Mouse (Mus musculus): ENCODE measurements around the gene 4931428L18Rik. TPM values are rescaled to one million over a fixed set of nuclear protein-coding genes. Genes with fewer than 3 reads are reported as not detected.

Gene 4931428L18Rik
- polyA plus RNA-seq, 1 experiment from 2014 or later, result not detected

DNA sequence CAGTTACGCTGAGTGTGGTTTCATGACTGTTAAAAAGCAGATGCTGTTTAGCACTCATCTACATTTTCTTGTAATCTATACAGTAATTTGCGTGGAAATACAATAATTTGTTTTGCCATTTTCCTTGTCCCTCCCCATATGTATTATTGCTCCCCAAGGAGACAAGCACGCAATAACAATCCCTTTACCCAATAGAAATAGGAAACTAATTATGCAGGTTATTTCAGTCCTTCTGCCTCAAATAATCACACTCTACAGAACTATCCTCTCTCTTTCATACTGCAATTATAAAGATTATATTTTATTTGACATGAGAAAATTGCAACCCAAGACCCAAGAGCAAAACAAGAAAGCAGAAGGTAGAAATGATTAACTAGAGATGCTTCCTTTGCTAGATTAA, 25.5 kb downstream of the 4931428L18Rik start:
- no peak overlapping the region for H3K4me3 ChIP-seq (ENCODE audit: low read depth, low read length)
- no peak overlapping the region for H3K9ac ChIP-seq (ENCODE audit: low read depth, low read length)
- no peak overlapping the region for H3K4me2 ChIP-seq (ENCODE audit: low read length)
- H3K27me3 ChIP-seq (ENCODE audit: control insufficient read depth, insufficient read depth, low read depth, low read length), result no peaks in the 10 kb centered on the region
- WGBS, result 89% methylated on average over 3 of the region's 3 CpGs
- no peaks in the 10 kb centered on the region for H3K4me1 ChIP-seq (ENCODE audit: control insufficient read depth, insufficient read depth, low read length)
- H3K27ac ChIP-seq (ENCODE audit: low read length), result no peak overlapping the region
- no peaks in the 10 kb centered on the region for H3K9me3 ChIP-seq (replicated peaks; ENCODE audit: control insufficient read depth, low read length, poor library complexity, severe bottlenecking)
- no peaks in the 10 kb centered on the region for H3K36me3 ChIP-seq (ENCODE audit: control insufficient read depth, insufficient read depth, low read length)
- ATAC-seq, result no peak

DNA sequence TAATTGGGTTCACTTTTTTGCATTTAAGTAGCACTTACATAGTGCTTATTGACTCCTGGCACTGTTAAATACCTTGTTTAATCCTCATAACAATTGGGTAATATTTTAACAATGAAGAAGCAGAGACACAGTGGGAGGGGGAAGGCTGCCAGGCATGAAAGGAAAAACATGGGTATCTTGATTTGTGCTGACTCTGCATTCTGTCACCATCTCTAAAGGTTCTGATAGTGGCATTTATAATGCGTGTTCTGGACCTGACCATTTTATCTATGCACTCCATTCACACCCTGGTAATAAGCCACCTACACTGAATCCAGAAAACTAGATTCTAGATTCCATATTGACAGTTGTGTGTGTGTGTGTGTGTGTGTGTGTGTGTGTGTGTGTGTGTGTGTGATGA, 26.9 kb downstream of the 4931428L18Rik start:
- Histone ChIP-seq H3K27ac (ENCODE audit: low read length) (no peak overlapping the region), H3K9me3 (replicated peaks; ENCODE audit: control insufficient read depth, low read length, poor library complexity, severe bottlenecking) (no peaks in the 10 kb centered on the region), H3K4me2 (ENCODE audit: low read length) (no peak overlapping the region), H3K4me1 (ENCODE audit: control insufficient read depth, insufficient read depth, low read length) (no peaks in the 10 kb centered on the region), H3K36me3 (ENCODE audit: control insufficient read depth, insufficient read depth, low read length) (no peaks in the 10 kb centered on the region), H3K27me3 (ENCODE audit: control insufficient read depth, insufficient read depth, low read depth, low read length) (no peaks in the 10 kb centered on the region), H3K4me3 (ENCODE audit: low read depth, low read length) (no peak overlapping the region), H3K9ac (ENCODE audit: low read depth, low read length) (no peak overlapping the region)
- ATAC-seq, result no peak
- 82% methylated on average over 1 of the region's 1 CpGs for WGBS

- H3K4me1 ChIP-seq (ENCODE audit: control insufficient read depth, insufficient read depth, low read length), result no peaks in the 10 kb centered on the region
- no peaks in the 10 kb centered on the region for H3K9me3 ChIP-seq (replicated peaks; ENCODE audit: control insufficient read depth, low read length, poor library complexity, severe bottlenecking)
- no peak overlapping the region for H3K27ac ChIP-seq (ENCODE audit: low read length)
- ATAC-seq, result no peak
- no peak overlapping the region for H3K9ac ChIP-seq (ENCODE audit: low read depth, low read length)
- H3K4me3 ChIP-seq (ENCODE audit: low read depth, low read length), result no peak overlapping the region
- no peaks in the 10 kb centered on the region for H3K27me3 ChIP-seq (ENCODE audit: control insufficient read depth, insufficient read depth, low read depth, low read length)
- 82% methylated on average over 10 of the region's 10 CpGs for WGBS
- no peaks in the 10 kb centered on the region for H3K36me3 ChIP-seq (ENCODE audit: control insufficient read depth, insufficient read depth, low read length)
- H3K4me2 ChIP-seq (ENCODE audit: low read length), result no peak overlapping the region
These were observed 32.1 kb downstream of the 4931428L18Rik start for GRCm38 (mm10) chr1:31190237-31190866.

- Histone ChIP-seq H3K27ac (ENCODE audit: low read length) (no peak overlapping the region), H3K36me3 (ENCODE audit: control insufficient read depth, insufficient read depth, low read length) (no peaks in the 10 kb centered on the region), H3K4me2 (ENCODE audit: low read length) (no peak overlapping the region), H3K4me3 (ENCODE audit: low read depth, low read length) (no peak overlapping the region), H3K9ac (ENCODE audit: low read depth, low read length) (no peak overlapping the region), H3K9me3 (replicated peaks; ENCODE audit: control insufficient read depth, low read length, poor library complexity, severe bottlenecking) (no peaks in the 10 kb centered on the region), H3K27me3 (ENCODE audit: control insufficient read depth, insufficient read depth, low read depth, low read length) (no peaks in the 10 kb centered on the region), H3K4me1 (ENCODE audit: control insufficient read depth, insufficient read depth, low read length) (no peaks in the 10 kb centered on the region)
- no peak for ATAC-seq
- 18% methylated on average over 1 of the region's 1 CpGs for WGBS
These were observed 44.2 kb downstream of the 4931428L18Rik start for GRCm38 (mm10) chr1:31178264-31178663.

- Histone ChIP-seq H3K36me3 (ENCODE audit: control insufficient read depth, insufficient read depth, low read length) (no peaks in the 10 kb centered on the region), H3K9ac (ENCODE audit: low read depth, low read length) (no peak within 1 kb of the TSS), H3K9me3 (replicated peaks; ENCODE audit: control insufficient read depth, low read length, poor library complexity, severe bottlenecking) (no peaks in the 10 kb centered on the region), H3K27ac (ENCODE audit: low read length) (no peak within 1 kb of the TSS), H3K4me2 (ENCODE audit: low read length) (no peak within 1 kb of the TSS), H3K4me1 (ENCODE audit: control insufficient read depth, insufficient read depth, low read length) (no peaks in the 10 kb centered on the region), H3K27me3 (ENCODE audit: control insufficient read depth, insufficient read depth, low read depth, low read length) (no peaks in the 10 kb centered on the region), H3K4me3 (ENCODE audit: low read depth, low read length) (no peak within 1 kb of the TSS)
- WGBS, result 76% methylated on average over 5 of the region's 5 CpGs
- no peak for ATAC-seq
These were observed 46.4 kb downstream of the 4931428L18Rik start, which contains the start of gene Lgsn for GRCm38 (mm10) chr1:31176101-31176500. Gene Lgsn (plus strand): TSS chr1:31176401.

DNA sequence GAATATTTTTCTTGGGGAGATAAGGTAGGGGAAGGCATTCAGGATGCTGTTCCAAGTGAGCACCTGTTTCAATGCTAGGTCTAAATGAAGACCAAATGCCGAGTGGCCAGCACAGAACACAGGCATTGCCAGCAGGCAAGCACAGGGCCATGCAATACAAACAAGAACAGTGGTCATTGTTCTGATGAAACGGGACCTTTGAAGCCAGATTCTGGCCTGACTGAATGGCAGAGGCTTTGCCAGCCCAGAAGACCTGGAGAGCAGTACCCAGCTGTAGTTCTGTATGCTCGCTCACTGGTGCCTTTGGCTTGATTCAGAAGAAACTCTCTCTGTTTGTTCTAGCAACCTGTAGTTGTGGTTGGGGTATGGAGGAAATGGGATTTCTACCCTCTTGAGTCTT, 47.1 kb downstream of the 4931428L18Rik start:
- H3K4me2 ChIP-seq (ENCODE audit: low read length), result no peak overlapping the region
- no peaks in the 10 kb centered on the region for H3K4me1 ChIP-seq (ENCODE audit: control insufficient read depth, insufficient read depth, low read length)
- no peaks in the 10 kb centered on the region for H3K36me3 ChIP-seq (ENCODE audit: control insufficient read depth, insufficient read depth, low read length)
- WGBS, result 75% methylated on average over 3 of the region's 3 CpGs
- no peak for ATAC-seq
- H3K27ac ChIP-seq (ENCODE audit: low read length), result no peak overlapping the region
- H3K9ac ChIP-seq (ENCODE audit: low read depth, low read length), result no peak overlapping the region
- no peaks in the 10 kb centered on the region for H3K27me3 ChIP-seq (ENCODE audit: control insufficient read depth, insufficient read depth, low read depth, low read length)
- no peaks in the 10 kb centered on the region for H3K9me3 ChIP-seq (replicated peaks; ENCODE audit: control insufficient read depth, low read length, poor library complexity, severe bottlenecking)
- H3K4me3 ChIP-seq (ENCODE audit: low read depth, low read length), result no peak overlapping the region

DNA sequence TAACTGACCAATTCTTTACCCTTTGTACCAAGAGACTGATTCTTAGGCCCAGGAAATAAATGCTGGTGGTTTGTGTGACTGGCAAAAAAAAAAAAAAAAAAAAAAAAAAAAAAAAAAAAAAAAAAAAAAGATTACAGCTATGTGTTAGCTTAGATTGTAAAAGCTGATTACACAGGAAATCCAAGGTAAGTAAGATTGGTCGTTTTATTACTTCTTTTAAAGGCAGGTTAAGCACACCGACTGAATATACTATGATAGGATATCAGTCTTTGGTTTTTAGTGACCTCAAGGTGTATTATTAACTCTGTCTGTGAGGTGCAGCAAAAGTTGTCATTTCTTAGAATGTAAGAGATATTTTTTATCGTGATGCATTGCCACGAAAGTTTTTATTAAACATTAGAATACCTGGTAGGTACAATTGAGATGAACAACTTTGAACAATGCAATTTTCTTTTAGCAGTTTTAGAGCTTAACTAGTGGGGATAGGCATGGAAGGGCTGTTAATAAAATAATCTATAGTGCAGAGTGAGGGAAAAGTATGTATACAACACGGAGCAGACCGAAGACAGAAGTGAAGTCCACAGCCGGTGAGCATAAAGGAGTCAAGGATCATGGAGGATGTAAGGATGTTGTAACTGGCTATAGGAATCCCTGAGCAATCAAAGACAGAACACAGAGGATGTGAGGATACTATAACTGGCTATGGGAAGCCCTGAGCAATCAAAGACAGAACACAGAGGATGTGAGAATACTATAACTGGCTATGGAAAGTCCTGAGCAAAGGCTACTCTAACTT, 57.0 kb downstream of the 4931428L18Rik start:
- Histone ChIP-seq H3K36me3 (ENCODE audit: control insufficient read depth, insufficient read depth, low read length) (no peaks in the 10 kb centered on the region), H3K9me3 (replicated peaks; ENCODE audit: control insufficient read depth, low read length, poor library complexity, severe bottlenecking) (peaks cover 2% of the 10 kb centered on the region; the same call in 1 of the 2 replicates), H3K4me3 (ENCODE audit: low read depth, low read length) (no peak overlapping the region), H3K9ac (ENCODE audit: low read depth, low read length) (no peak overlapping the region), H3K27me3 (ENCODE audit: control insufficient read depth, insufficient read depth, low read depth, low read length) (no peaks in the 10 kb centered on the region), H3K27ac (ENCODE audit: low read length) (no peak overlapping the region), H3K4me1 (ENCODE audit: control insufficient read depth, insufficient read depth, low read length) (no peaks in the 10 kb centered on the region), H3K4me2 (ENCODE audit: low read length) (no peak overlapping the region)
- WGBS, result 91% methylated on average over 7 of the region's 7 CpGs
- ATAC-seq, result no peak

DNA sequence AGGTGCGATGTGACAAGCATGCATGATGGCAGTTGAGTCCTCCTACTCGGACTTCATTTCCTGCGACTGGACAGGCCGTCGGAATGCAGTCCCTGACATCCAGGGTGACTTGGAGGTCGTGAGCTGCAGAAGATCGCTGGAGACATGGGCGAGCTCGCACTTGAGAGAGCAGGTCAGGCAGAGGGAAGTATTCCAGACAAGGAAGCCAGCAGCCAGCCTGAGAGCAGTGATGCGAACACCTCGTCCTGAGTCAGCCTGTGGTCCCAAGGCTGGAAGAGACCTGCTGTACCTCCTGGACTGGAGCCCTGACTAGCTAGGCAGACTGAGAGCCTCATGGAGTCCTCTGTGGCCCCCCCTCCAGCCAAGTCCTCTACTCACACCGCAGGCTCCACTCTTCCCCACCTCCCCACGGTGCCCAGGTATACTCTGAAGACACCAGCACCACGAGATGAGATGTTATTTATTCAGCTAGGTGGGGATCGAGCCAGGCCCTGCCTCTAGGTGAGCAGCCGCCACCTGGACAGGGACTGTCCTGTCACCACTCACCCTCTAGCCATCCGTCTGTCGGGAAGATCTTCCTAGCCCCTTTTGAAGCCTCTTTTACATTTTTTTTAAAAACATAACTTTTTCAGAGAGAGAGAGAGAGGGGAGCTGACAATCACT, 57.8 kb downstream of the 4931428L18Rik start:
- H3K9me3 ChIP-seq (replicated peaks; ENCODE audit: control insufficient read depth, low read length, poor library complexity, severe bottlenecking), result peaks cover 4% of the 10 kb centered on the region; the same call in 1 of the 2 replicates
- 82% methylated on average over 18 of the region's 18 CpGs for WGBS
- ATAC-seq, result no peak
- H3K27me3 ChIP-seq (ENCODE audit: control insufficient read depth, insufficient read depth, low read depth, low read length), result no peaks in the 10 kb centered on the region
- no peak overlapping the region for H3K27ac ChIP-seq (ENCODE audit: low read length)
- H3K4me3 ChIP-seq (ENCODE audit: low read depth, low read length), result no peak overlapping the region
- H3K4me1 ChIP-seq (ENCODE audit: control insufficient read depth, insufficient read depth, low read length), result no peaks in the 10 kb centered on the region
- no peak overlapping the region for H3K4me2 ChIP-seq (ENCODE audit: low read length)
- no peak overlapping the region for H3K9ac ChIP-seq (ENCODE audit: low read depth, low read length)
- no peaks in the 10 kb centered on the region for H3K36me3 ChIP-seq (ENCODE audit: control insufficient read depth, insufficient read depth, low read length)

DNA sequence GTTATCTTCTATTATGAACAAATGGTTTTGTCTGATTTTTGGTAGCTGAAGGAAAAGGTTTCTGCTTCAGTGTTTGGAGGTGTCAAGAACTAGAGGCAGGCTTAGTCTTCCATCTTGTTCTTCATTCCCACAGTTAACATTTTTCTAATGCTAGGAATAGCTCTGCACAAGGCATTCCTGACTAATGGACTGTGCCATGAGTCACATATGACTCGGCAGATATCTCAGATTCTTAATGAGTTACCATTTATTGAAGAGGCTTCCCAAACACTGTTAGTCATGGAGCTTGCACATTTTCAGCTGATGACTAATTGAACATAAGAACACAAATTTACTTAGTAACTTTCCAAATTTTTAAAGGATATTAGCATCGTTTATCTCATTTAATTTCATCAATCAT, 65.6 kb downstream of the 4931428L18Rik start:
- 90% methylated on average over 2 of the region's 2 CpGs for WGBS
- H3K4me3 ChIP-seq (ENCODE audit: low read depth, low read length), result no peak overlapping the region
- H3K27me3 ChIP-seq (ENCODE audit: control insufficient read depth, insufficient read depth, low read depth, low read length), result no peaks in the 10 kb centered on the region
- no peaks in the 10 kb centered on the region for H3K4me1 ChIP-seq (ENCODE audit: control insufficient read depth, insufficient read depth, low read length)
- H3K9me3 ChIP-seq (replicated peaks; ENCODE audit: control insufficient read depth, low read length, poor library complexity, severe bottlenecking), result peaks cover 4% of the 10 kb centered on the region; the same call in 1 of the 2 replicates
- H3K36me3 ChIP-seq (ENCODE audit: control insufficient read depth, insufficient read depth, low read length), result no peaks in the 10 kb centered on the region
- no peak for ATAC-seq
- H3K9ac ChIP-seq (ENCODE audit: low read depth, low read length), result no peak overlapping the region
- H3K4me2 ChIP-seq (ENCODE audit: low read length), result no peak overlapping the region
- H3K27ac ChIP-seq (ENCODE audit: low read length), result no peak overlapping the region

Data from midbrain, embryonic 16.5 days (tissue).